Mouse (Mus musculus) gastrocnemius, postnatal 25 days (tissue): ENCODE measurements around the gene Socs7. TPM values are rescaled to one million over a fixed set of nuclear protein-coding genes. Genes with fewer than 3 reads are reported as not detected.

Experiments
- DNase-seq: peaks from one replicate; pipeline ENCODE4 v3.0.0; 2022
- total RNA-seq, 2 experiments: library from RNA; stranded (reverse); gene quantifications; 1 replicate in 1 of 2; 2 replicates in 1 of 2; pipeline ENCODE4 v1.2.3; 2021

The Socs7 gene
- total RNA-seq, 2 experiments from 2014 or later = 38.9 to 39.2 TPM

DNA sequence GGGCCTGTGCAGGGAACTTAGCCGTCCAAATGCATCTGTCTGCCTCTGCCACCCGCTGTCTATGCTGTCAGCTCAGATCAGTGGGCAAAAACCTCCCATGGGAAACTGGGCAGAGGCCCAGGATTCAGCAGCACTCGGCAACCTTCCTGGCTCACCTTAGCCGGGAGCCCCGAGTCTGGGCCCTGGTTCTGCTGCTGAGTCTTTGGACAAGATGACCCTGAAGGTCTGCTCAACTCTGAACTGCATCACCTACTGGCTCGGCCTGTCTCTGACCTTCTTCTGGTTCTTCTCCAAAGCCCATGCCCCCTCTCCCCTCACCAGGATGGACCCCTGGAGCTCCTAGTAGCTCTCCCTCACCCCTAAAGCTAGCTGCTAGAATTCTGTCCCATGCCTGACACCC is 83.2 kb downstream of the Socs7 start:
- no peak for DNase-seq

DNA sequence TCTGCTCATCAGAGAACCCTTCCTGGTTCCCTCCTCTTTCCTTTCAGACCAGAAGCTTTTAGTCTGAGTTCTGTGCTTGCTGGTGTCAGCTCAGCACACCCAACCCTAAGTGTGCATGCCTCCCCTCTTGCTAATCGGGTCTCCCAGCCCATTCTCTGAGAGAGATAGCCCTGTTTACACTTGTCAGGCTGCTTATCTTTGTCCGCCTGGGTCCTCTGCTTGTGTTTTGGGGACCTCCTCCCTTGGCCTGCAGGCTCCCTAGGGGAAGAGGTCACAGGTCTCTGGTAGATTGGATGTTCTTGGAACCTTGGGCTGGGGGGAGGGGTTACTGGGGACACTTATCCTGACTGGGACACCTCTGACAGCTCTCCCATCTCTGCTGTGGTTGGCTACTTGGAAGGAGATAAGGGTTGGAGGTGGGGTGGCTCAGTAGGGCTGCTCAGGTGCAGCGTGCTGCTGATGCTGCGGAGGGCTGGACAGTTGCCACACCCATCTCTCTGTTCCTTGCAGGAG is 83.7 kb downstream of the Socs7 start:
- no peak for DNase-seq

DNA sequence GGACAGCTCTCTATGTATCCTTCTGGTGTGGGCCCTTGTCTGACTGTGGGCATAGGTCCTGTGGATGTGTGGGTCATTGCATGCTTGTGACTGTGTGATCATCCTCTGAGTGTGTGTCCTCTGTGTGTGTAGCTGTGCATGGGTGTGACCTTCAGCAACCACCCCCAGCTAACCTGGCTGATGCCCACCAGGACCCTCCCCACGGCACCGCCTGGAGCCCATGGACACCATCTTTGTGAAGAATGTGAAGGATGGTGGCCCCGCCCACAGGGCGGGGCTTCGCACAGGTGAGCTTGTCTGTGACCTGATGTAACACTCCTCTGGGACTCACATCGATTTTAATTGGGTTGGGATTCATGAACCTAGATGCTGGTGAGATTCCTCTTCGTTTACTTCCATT is 85.6 kb downstream of the Socs7 start:
- DNase-seq = no peak

Other genes with a start within 250 kb of the Socs7 start
- gene Tbx21, start 247.2 kb upstream of the Socs7 start, total RNA-seq = under 1 TPM; 0.41 to 0.86 TPM
- gene Tbkbp1, start 211.1 kb upstream of the Socs7 start, total RNA-seq = 1 to 10 TPM; 4.6 to 4.9 TPM
- 10 to 100 TPM; 48.9 to 53.5 TPM for gene Kpnb1, start 174.7 kb upstream of the Socs7 start, total RNA-seq
- 10 to 100 TPM; 49.7 to 60.0 TPM for gene Npepps, start 81.9 kb upstream of the Socs7 start, total RNA-seq
- gene Mrpl45, start 46.8 kb upstream of the Socs7 start, total RNA-seq = 10 to 100 TPM; 34.3 to 41.6 TPM
- gene Gpr179, start 10.5 kb upstream of the Socs7 start, total RNA-seq = under 1 TPM in 1 of 2 experiments, not detected in 1; 0.03 TPM
- 1 to 10 TPM; 6.5 to 7.1 TPM for gene Arhgap23, start 53.0 kb downstream of the Socs7 start, total RNA-seq
- not detected for gene 4933428G20Rik, start 137.8 kb downstream of the Socs7 start, total RNA-seq
- gene Srcin1, start 213.6 kb downstream of the Socs7 start, total RNA-seq = under 1 TPM; 0.43 to 0.49 TPM